Mouse (Mus musculus): ENCODE data around the gene Rnf115.

- TF ChIP-seq CTCF (IDR thresholded peaks at IDR 0.05; ENCODE audit: low read depth) (no peak), EP300 (IDR thresholded peaks at IDR 0.05; ENCODE audit: low read depth) (no peak)
Measured at GRCm38 (mm10) chr3:96755935-96756334, 28.5 kb downstream of the Rnf115 start.
